Mouse (Mus musculus) ES-E14 (cell line): ENCODE results near the gene Cartpt.

ENCODE experiments used
- CHD2 ChIP-seq: IDR thresholded peaks from 2 replicates; pipeline ENCODE4 v1.6.1; 2014; ENCODE audit warnings: mild to moderate bottlenecking, low read depth, low read length, inconsistent platforms
- HCFC1 ChIP-seq: IDR thresholded peaks from 2 replicates; pipeline ENCODE4 v1.6.1; 2012; ENCODE audit warnings: low read length, inconsistent platforms, borderline replicate concordance; ENCODE audit not compliant: insufficient read depth
- MAFK ChIP-seq: IDR thresholded peaks from 2 replicates; pipeline ENCODE4 v1.6.1; 2014; ENCODE audit warnings: mild to moderate bottlenecking, low read depth, low read length, inconsistent platforms; ENCODE audit not compliant: insufficient read depth
- ZC3H11A ChIP-seq: IDR thresholded peaks from 2 replicates; pipeline ENCODE4 v1.6.1; 2012; ENCODE audit warnings: low read depth, mild to moderate bottlenecking, inconsistent platforms, low read length, borderline replicate concordance
- ZNF384 ChIP-seq: IDR thresholded peaks from 2 replicates; pipeline ENCODE4 v1.6.1; 2012; ENCODE audit warnings: low read depth, low read length, inconsistent platforms

DNA sequence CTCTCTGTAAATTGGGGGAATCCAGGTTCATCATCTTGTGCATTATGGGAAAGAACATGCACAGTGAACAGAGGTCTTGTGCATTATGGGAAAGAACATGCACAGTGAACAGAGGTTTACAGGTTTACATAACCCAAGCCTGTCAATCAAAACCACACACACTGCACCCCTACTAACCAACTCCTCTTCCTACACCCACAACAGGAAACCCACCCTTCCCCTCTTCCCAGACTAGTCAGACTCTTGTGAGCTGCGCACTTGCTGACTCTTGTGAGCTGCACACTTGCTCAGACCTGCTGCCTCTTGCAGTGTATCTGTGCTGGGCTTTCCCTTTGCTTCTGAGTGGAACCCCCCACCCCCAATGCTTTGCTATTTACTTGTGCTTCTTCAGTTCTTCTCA lies 31.5 kb upstream of the Cartpt start:
- TF ChIP-seq ZC3H11A, result no peak
- no peak for TF ChIP-seq ZNF384
- no peak for TF ChIP-seq HCFC1
- no peak for TF ChIP-seq CHD2
- TF ChIP-seq MAFK, result no peak
